Mouse (Mus musculus) olfactory bulb, adult 2 months (tissue): Measurements from ENCODE around the gene Lxn. TPM values are rescaled to one million over a fixed set of nuclear protein-coding genes. Genes with fewer than 3 reads are reported as not detected.

Experiments
- H3K27ac ChIP-seq: fragments of 200-500 bp; 2 replicates; pipeline ENCODE4 v1.5.1; 2012; ENCODE audit warnings: low read depth, low read length; ENCODE audit not compliant: insufficient read depth
- H3K4me1 ChIP-seq: fragments of 200-500 bp; 2 replicates; pipeline ENCODE4 v1.6.1; 2012; ENCODE audit warnings: low read length; ENCODE audit not compliant: control insufficient read depth, insufficient read depth
- H3K4me3 ChIP-seq: fragments of 200-500 bp; 2 replicates; pipeline ENCODE4 v1.5.1; 2012; ENCODE audit warnings: mild to moderate bottlenecking, low read depth, low read length, moderate library complexity; ENCODE audit not compliant: insufficient read depth
- CTCF ChIP-seq: fragments of 200-500 bp; IDR thresholded peaks from 2 replicates; pipeline ENCODE4 v1.5.1; 2012; ENCODE audit warnings: low read depth, mild to moderate bottlenecking, low read length, moderate library complexity; ENCODE audit not compliant: insufficient read depth
- POLR2A ChIP-seq: fragments of 200-500 bp; IDR thresholded peaks from 2 replicates; pipeline ENCODE4 v1.6.1; 2012; ENCODE audit warnings: mild to moderate bottlenecking, low read depth, low read length, moderate library complexity; ENCODE audit not compliant: insufficient read depth
- WGBS: fragments of 180-500 bp; shearing (Covaris S2); methylation state at CpG from one replicate; pipeline ENCODE4 v1.1.7; 2018; 5-methylcytosine and 5-hydroxymethylcytosine counted together
- polyA plus RNA-seq: library from polyadenylated mRNA; stranded (reverse); fragments of >200 nt; gene quantifications from 2 replicates; pipeline ENCODE4 v1.2.4, GENCODE M21; 2012; ENCODE audit warnings: low replicate concordance; ENCODE audit not compliant: missing spikeins, insufficient read depth, insufficient read length

The Lxn gene
- polyA plus RNA-seq, 1 experiment, result not detected

DNA sequence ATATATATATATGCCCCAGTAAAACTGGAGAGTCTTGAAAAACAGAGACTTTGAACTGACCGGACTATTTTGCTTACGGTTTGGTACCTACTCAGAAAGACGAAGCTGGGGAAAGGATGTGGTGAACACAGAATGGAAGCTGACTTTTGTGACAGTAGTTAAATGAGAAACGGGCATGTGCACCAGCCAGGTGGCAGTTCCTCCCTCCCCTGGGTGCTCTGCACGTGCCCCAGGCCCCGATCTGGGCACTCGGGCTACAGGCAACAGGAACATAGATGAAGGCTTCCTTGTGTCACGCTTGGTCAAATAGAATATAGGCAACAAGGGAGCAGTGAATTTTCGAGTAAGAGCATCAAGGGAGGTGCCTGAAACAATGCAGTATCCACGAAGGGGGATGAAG lies 32.6 kb upstream of the Lxn start:
- WGBS, result 89% methylated on average over 10 of the region's 10 CpGs
- no peak overlapping the region for H3K4me3 ChIP-seq
- no peak for TF ChIP-seq CTCF
- no peak for TF ChIP-seq POLR2A

DNA sequence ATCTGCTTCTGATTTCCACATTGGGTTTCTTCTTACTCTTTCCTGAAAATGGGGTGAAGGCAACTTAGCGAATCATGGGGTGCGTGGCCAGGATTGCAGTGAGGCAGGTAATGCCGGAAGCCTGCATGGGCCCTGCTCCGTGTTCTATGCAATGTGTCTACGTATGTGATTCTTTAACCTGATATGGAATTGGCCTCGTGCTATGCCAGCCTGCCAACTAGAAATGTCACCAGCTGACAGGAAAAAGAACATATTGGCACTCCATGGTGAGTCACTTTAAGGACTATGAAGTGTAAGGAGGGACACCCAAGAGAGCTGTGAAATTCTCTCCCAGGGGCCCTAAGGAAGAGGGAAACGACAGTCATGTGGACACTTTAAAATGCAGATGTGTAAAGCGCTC lies 29.4 kb upstream of the Lxn start:
- WGBS, result 90% methylated on average over 8 of the region's 8 CpGs
- H3K27ac ChIP-seq, result no peak overlapping the region
- TF ChIP-seq POLR2A (no peak), CTCF (no peak)

More for the DNA sequence above, 32.6 kb upstream of the Lxn start:
- Histone ChIP-seq H3K4me1 (no peaks in the 10 kb centered on the region), H3K27ac (no peak overlapping the region)

DNA sequence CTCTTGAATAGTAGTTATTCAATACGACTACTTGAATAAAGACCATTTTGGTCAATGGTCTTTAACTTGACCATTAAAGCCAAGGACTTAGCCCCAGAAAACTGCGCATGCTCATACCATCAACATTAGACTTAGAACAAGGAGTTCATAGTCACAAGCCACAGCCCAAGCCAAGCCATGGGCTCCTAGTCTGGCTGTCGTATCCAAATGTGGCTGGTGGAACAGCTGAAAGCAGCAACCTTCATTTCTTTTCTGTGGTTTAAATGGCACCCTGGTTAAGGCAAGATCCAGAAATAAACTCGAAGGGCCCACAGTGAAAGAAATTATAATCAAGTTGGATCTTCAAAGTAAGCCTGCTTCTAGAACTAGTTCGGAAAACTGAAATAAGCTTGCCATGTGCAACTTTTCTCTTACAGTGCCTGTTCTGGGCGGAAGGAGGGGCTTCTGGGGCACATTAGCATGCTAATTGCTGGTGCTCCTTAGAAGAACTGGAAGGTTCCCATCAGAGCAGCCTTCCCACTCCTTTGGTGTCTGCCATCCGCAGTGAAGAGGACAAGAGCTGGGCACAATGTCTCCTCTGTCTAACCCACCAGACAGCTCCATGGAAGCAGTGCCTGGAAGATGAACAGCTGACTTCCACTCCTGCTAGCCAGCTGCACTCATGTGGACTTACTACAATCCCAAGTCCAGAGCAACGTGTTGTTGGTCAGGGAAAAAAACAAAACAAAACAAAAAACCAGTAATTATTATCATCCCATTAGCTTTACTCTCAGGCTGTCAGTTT lies 28.6 kb upstream of the Lxn start:
- no peaks in the 10 kb centered on the region for H3K4me1 ChIP-seq
- H3K4me3 ChIP-seq, result no peak overlapping the region
- TF ChIP-seq POLR2A (no peak), CTCF (no peak)
- H3K27ac ChIP-seq, result no peak overlapping the region
- WGBS, result 46% methylated on average over 8 of the region's 8 CpGs

More for the DNA sequence above, 29.4 kb upstream of the Lxn start:
- Histone ChIP-seq H3K4me1 (no peaks in the 10 kb centered on the region), H3K4me3 (no peak overlapping the region)

DNA sequence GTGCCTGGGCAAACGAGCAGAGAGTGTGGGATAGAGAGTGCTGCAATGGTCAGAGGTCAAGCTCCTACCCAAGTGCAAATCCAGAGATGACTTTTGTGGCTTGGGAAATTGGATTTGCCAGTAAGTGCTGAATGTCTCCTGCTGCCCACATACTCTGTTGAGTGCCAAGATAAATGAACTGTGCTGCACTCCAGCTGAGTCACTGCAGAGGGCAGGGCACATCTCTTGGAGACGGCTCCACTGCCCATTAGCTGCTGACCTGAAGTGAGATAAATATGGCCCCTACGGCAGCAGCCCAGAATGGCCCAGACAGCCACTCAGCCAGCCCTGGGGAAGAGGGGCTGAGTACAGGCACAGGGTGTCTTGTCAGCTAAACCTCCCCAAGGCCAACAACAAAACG lies 26.4 kb upstream of the Lxn start:
- Histone ChIP-seq H3K27ac (no peak overlapping the region), H3K4me3 (no peak overlapping the region), H3K4me1 (no peaks in the 10 kb centered on the region)
- 67% methylated on average over 4 of the region's 4 CpGs for WGBS
- TF ChIP-seq POLR2A (no peak), CTCF (no peak)

DNA sequence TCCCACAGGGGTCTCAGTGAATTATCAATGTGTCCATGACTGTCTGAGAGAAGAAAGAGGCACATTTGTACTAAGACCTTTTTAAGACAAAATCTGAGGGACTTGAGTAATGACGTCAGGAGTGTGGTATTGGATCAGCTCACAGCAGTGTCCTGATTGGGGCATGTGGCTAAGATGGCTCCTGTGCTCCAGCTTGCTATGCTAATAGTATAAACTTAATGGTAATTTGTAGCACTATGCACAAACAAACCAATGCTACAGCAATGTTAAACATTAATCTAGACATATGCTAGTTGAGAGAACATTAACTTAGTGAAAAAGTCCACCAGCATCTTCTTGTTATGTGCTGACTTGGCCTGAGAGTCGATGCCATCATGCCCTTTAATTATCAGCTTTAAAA lies 21.5 kb upstream of the Lxn start:
- Histone ChIP-seq H3K4me1 (no peaks in the 10 kb centered on the region), H3K27ac (no peak overlapping the region), H3K4me3 (no peak overlapping the region)
- 78% methylated on average over 2 of the region's 2 CpGs for WGBS
- TF ChIP-seq POLR2A, result no peak

- TF ChIP-seq POLR2A, result no peak
- TF ChIP-seq CTCF, result no peak
Measured at GRCm38 (mm10) chr3:67482400-67482799, 18.7 kb upstream of the Lxn start.

DNA sequence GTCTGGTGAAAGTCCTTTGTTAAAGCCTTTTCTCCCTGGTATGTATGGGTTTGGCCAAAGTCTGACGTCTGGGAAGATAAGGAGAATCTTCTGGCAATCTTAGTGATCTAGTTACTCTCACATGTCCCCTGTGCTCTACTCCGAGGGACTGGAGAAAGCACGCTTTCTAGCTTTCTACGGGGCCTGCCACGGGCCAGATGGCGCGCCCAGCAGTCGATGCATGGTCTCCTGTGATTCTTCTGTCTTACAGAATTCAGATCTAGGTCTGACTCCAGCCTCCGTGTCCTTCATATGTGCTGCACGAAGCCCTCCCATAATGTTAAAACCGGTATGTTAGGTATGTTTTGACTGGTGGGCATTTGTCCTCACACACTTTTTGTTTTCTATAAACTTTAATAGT lies 16.1 kb upstream of the Lxn start:
- TF ChIP-seq CTCF (no peak), POLR2A (no peak)
- 96% methylated on average over 11 of the region's 11 CpGs for WGBS
- Histone ChIP-seq H3K27ac (no peak overlapping the region), H3K4me1 (no peaks in the 10 kb centered on the region), H3K4me3 (no peak overlapping the region)

More at GRCm38 (mm10) chr3:67482400-67482799, 18.7 kb upstream of the Lxn start:
- no peak overlapping the region for H3K27ac ChIP-seq
- H3K4me3 ChIP-seq, result no peak overlapping the region
- no peaks in the 10 kb centered on the region for H3K4me1 ChIP-seq
- 93% methylated on average over 10 of the region's 10 CpGs for WGBS

DNA sequence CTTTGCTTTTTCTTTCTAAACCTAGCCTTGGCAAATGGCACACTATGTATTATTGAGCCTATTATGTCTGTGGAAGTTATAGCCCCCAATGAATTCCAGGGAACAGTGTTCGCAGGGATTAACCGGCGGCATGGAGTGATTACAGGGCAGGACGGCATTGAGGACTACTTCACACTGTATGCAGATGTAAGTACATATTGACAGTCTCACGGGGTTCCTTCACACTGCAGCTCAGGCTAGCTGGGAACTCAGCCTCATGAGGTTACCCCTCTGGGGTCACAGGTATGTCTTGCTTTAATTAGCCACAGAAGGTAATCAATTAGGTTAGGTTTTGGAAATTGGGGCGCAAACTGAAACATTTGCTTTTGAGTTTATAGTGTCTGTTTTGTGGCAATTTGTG lies 9.7 kb upstream of the Lxn start:
- no peak for TF ChIP-seq POLR2A
- no peak for TF ChIP-seq CTCF
- Histone ChIP-seq H3K4me1 (no peaks in the 10 kb centered on the region), H3K4me3 (no peak overlapping the region), H3K27ac (no peak overlapping the region)
- WGBS, result 82% methylated on average over 6 of the region's 6 CpGs

DNA sequence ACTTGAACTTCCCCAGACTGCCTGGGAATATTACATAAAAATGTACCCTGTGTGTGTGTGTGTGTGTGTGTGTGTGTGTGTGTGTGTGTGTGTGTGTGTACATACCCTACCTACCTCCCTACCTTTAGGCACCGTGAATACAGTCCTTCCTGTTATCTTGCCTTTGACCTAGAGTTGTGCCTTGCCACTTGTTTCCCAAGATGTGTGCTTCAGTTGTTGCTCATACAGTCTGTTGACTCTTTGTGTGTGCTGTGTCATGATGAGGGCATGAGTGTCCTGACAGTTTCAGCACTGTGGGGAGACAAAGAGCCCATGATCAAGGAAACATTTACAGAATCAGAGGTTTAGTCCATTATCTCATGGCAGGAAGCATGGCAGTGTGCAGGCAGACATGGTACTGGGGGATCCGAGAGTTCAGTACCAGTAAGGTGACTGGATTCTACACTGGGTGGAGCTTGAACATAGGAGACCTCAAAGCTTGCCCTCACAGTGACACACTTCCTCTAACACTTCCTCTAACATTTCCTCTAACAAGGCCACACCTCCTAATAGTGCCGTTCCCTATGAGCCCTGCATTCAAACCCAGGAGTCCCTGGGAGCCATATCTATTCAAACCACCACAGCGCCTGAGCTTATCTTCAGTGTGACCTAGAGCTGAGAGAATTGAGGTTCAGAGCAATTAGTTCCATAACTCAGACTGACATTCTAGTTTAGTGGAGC lies 7.8 kb upstream of the Lxn start:
- 93% methylated on average over 4 of the region's 4 CpGs for WGBS
- Histone ChIP-seq H3K4me3 (no peak overlapping the region), H3K27ac (no peak overlapping the region), H3K4me1 (no peaks in the 10 kb centered on the region)
- TF ChIP-seq POLR2A (no peak), CTCF (no peak)
